Mouse (Mus musculus) testis, adult 2 months (tissue): ENCODE measurements around the gene Slc38a1. TPM values are rescaled to one million over a fixed set of nuclear protein-coding genes. Genes with fewer than 3 reads are reported as not detected.
A peak's percentile ranks its signal among the peaks of the same experiment; 100 is the strongest.

ENCODE experiments used
- H3K27ac ChIP-seq: fragments of 200-500 bp; 2 replicates; pipeline ENCODE4 v1.5.1; 2012; ENCODE audit warnings: low read depth, low read length; ENCODE audit not compliant: control insufficient read depth, insufficient read depth
- H3K27me3 ChIP-seq: fragments of 200-500 bp; 2 replicates; pipeline ENCODE4 v1.6.1; 2012; ENCODE audit warnings: mild to moderate bottlenecking, low read length, moderate library complexity; ENCODE audit not compliant: control insufficient read depth, insufficient read depth
- H3K36me3 ChIP-seq: fragments of 200-500 bp; 2 replicates; pipeline ENCODE4 v1.6.1; 2012; ENCODE audit warnings: mild to moderate bottlenecking, low read length; ENCODE audit not compliant: control insufficient read depth, insufficient read depth
- H3K4me1 ChIP-seq: fragments of 200-500 bp; 2 replicates; pipeline ENCODE4 v1.6.1; 2012; ENCODE audit warnings: low read length; ENCODE audit not compliant: control insufficient read depth, insufficient read depth
- H3K4me3 ChIP-seq: fragments of 200-500 bp; 2 replicates; pipeline ENCODE4 v1.5.1; 2012; ENCODE audit warnings: low read depth, mild to moderate bottlenecking, low read length, moderate library complexity, mixed read lengths; ENCODE audit not compliant: control insufficient read depth
- CTCF ChIP-seq: fragments of 200-500 bp; IDR thresholded peaks from 2 replicates; pipeline ENCODE4 v1.5.1; 2012; ENCODE audit warnings: low read depth, mild to moderate bottlenecking, inconsistent platforms, low read length, moderate library complexity; ENCODE audit not compliant: control insufficient read depth, insufficient read depth, insufficient replicate concordance
- POLR2A ChIP-seq: fragments of 200-500 bp; IDR thresholded peaks from 2 replicates; pipeline ENCODE4 v1.6.1; 2012; ENCODE audit warnings: low read depth, mild to moderate bottlenecking, inconsistent platforms, low read length, moderate library complexity; ENCODE audit not compliant: control insufficient read depth
- polyA plus RNA-seq: library from polyadenylated mRNA; depleted of rRNA; stranded (reverse); fragments of >200 nt; gene quantifications from 2 replicates; pipeline ENCODE4 v1.2.3, GENCODE M21; 2012

The Slc38a1 gene
- polyA plus RNA-seq, 1 experiment = 2.1 TPM

DNA sequence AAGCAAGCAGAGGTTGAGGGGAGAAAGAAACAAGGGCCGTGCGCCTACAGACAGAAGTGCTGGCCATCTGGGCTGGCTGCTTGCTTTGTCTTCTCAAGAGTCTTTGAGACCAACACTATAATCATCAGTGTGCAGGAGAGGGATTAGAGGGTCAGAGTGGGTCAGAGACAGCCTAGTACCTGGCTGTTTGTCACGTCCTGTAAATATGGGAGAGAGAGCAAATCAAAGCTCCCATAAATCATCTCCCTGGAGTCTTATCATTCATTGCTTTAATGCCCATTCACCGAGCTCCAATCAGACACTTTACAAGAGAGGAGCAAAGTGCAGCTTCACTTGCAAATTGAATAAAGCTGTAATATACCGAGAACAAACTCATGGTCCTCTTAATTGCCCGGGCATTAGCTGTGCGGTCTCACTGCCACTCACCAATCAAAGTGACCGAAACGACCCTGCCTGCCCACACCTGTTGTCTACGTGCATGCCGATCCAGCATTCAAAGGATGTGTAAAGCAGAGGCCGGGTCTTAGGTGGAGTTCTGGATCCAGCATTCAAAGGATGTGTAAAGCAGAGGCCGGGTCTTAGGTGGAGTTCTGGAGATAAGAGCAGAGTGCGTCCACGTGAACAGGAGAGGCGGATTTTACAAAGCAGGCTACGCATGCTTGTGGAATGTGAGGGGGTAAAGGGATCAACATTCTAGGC is 15.0 kb upstream of the Slc38a1 start:
- TF ChIP-seq CTCF = no peak
- no peak for TF ChIP-seq POLR2A
- H3K36me3 ChIP-seq = no peaks in the 10 kb centered on the region
- no peak overlapping the region for H3K27ac ChIP-seq
- no peaks in the 10 kb centered on the region for H3K27me3 ChIP-seq
- no peaks in the 10 kb centered on the region for H3K4me1 ChIP-seq
- H3K4me3 ChIP-seq = no peak overlapping the region

DNA sequence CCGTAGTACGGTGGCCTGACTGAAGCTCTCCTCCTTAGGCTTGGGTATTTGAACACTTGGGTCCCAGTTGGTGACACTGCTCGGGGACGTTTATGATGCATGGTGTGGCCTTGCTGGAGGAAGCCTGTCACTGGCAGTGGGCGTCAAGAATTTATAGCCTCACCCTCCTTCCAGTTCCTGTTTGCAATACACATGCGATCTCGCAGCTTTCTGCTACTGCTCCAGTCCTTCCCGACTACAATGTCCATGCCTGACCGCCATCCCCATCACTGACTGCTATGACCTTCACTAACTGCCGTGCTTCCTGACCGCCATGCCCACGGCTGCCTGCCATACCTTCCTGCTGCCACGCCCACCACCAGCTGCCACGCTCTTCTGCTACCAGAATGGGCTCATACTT is 12.8 kb upstream of the Slc38a1 start:
- no peak overlapping the region for H3K27ac ChIP-seq

DNA sequence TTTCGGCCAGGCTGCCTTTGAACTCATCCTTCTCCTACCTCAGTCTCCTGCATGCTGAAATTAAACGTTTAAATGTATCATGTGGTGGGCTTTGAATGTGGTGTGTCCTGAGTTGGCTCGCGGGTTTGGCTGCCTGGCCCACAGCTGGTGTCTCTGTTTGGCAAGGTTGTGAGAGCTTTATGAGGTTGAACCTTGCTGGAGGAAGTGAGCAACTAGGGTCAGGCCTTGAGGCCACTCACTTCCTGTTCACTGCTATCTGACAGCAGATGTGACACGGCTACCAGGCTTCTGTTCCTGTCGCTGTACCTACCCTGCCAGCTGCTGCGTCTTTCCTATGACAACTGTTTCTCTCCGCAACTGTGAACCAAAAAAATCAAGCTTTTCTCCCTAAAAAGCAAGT is 12.0 kb upstream of the Slc38a1 start:
- no peak for TF ChIP-seq CTCF
- no peak for TF ChIP-seq POLR2A
- Histone ChIP-seq H3K27me3 (no peaks in the 10 kb centered on the region), H3K36me3 (no peaks in the 10 kb centered on the region), H3K27ac (no peak overlapping the region), H3K4me1 (no peaks in the 10 kb centered on the region), H3K4me3 (no peak overlapping the region)

More for the DNA sequence above, 12.8 kb upstream of the Slc38a1 start:
- no peak for TF ChIP-seq POLR2A
- TF ChIP-seq CTCF = no peak
- Histone ChIP-seq H3K27me3 (no peaks in the 10 kb centered on the region), H3K4me1 (no peaks in the 10 kb centered on the region), H3K4me3 (no peak overlapping the region), H3K36me3 (no peaks in the 10 kb centered on the region)

DNA sequence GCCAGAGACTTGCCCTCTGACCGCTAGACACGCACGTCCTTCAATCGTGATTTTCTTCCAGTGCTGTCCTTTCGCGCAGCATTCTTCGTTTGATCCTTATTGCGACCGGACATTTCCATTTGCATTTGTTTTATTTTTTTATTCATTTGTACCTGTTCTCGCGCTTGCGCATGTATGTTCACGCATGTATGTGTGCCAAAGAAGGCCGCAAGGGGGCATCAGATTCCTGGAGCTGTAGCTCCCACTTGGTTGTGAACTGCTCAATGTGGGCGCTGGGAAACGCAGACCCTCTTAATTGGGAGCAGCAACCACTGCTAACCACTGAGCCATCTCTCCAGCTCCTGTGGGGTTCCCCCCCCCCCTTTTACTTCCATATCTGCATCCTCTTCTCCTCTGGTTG is 10.3 kb upstream of the Slc38a1 start:
- TF ChIP-seq CTCF (no peak), POLR2A (no peak)
- H3K4me3 ChIP-seq = no peak overlapping the region
- no peaks in the 10 kb centered on the region for H3K27me3 ChIP-seq
- H3K27ac ChIP-seq = no peak overlapping the region
- no peaks in the 10 kb centered on the region for H3K36me3 ChIP-seq
- no peaks in the 10 kb centered on the region for H3K4me1 ChIP-seq

DNA sequence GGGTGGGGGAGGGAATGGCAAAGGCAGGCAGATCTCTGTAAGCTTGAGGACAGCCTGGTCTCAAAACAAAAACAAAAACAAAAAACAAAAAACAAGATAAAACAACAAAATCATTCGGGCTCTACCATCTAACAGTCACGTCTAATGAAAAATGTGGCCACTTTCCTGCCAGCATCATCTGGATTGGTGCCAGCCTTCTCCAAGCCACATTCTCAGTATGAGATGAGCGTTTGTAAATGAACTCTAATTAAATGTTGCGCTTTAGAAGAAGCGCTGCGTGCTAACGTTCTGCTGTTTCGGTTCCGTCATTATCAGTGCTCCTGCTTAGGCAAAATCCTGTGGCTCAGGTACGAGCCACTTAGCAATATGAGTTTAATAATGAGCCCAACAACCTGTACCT is 9.8 kb upstream of the Slc38a1 start:
- Histone ChIP-seq H3K4me3 (no peak overlapping the region), H3K27ac (no peak overlapping the region), H3K27me3 (no peaks in the 10 kb centered on the region), H3K4me1 (peaks cover 2% of the 10 kb centered on the region; the same call in 1 of the 2 replicates), H3K36me3 (no peaks in the 10 kb centered on the region)
- TF ChIP-seq CTCF (no peak), POLR2A (no peak)

DNA sequence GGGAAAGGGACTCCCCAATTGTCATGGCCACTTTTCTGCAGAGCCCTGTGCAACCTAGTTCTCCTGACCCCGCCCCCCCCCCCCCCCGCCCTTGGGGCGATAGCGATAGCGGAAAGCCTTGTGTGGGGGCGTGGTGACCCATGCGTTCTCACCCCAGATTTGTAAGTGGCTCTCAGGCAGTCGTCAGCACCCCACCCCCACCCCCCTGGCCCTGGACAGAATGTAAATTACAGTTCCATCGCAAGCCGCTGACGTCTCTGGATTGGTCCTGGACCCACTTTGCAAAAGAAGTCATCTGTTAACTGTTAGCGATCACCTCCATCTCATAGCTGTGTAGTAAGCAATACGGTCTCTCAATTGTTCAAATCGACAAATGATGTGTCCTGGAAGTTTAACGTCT is 4.7 kb upstream of the Slc38a1 start:
- no peaks in the 10 kb centered on the region for H3K36me3 ChIP-seq
- H3K27ac ChIP-seq = no peak overlapping the region
- no peaks in the 10 kb centered on the region; the same call in 1 of the 2 replicates for H3K27me3 ChIP-seq
- no peak overlapping the region for H3K4me3 ChIP-seq
- H3K4me1 ChIP-seq = peaks cover 12% of the 10 kb centered on the region
- no peak for TF ChIP-seq POLR2A
- no peak for TF ChIP-seq CTCF

DNA sequence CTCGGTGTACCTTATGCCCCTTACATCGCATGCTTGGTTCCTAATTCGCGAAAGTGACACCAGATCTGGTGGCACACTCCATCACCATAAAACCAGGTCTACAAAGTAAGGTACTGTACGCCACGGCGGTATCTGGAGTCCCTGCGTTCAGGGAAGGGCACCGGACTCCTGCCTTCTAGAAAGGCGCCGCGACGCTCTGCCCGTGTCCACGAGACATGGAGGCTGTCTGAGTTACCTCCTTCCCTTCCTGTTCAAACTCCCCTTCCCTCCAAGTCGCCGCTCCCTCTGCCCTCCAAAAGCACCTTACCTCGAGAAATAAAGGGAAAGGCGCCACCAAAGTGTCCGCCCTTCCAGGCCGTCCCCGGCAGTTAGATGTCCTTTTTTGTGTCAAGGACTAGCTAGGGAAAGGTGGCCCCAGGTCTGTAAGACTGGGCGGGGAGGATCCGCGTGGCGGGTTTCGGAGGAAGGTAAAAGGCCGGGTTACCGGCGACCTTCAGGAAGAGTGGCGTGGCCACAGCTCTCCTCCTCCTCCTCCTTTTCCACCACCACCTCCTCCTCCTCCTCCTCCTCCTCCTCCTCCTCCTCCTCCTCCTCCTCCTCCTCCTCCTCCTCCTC is 785 bp downstream of the Slc38a1 start:
- H3K36me3 ChIP-seq = no peaks in the 10 kb centered on the region
- H3K4me3 ChIP-seq = peak overlapping the region; percentile 65
- H3K4me1 ChIP-seq = peaks cover 21% of the 10 kb centered on the region
- TF ChIP-seq POLR2A = no peak
- no peak for TF ChIP-seq CTCF
- H3K27me3 ChIP-seq = no peaks in the 10 kb centered on the region; the same call in 1 of the 2 replicates
- H3K27ac ChIP-seq = no peak overlapping the region

DNA sequence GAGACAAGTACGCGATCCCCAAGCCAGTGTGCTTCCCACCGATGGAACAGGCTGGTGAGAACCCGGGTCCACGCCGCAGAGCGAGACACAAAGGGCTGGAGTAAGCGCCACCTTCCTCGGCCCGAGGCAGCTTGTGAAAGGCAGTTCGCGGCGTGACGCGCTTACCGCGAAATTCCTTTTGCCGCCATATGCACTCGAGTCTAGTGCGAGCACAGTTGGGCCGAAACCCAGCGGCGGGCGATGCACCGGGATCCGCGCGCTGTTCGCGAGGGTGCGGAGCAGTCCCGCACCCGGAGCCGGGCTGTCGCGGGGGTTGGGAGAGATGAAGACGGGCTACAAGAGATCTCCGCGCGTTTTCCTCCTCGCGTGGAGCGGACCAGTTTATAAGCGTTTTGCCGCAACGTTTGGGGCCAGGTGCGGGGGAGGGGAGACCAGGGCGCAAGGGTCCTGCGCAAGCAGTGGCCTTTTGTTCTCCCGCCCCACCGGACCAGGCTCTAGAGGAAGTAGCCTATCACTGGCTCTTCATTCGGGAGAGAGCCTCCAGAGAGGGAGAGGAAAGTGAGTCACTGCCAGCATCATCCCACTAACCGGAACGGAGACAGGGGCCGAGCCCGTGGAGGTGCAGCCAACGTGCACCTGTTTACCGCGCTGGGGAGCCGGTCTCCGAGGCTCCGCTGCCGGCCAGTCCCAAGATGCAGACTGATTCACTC is 1.4 kb downstream of the Slc38a1 start:
- H3K36me3 ChIP-seq = no peaks in the 10 kb centered on the region

More for the DNA sequence above, 1.4 kb downstream of the Slc38a1 start:
- H3K4me1 ChIP-seq = peaks cover 21% of the 10 kb centered on the region
- H3K4me3 ChIP-seq = peak overlapping the region; percentile 65
- H3K27ac ChIP-seq = no peak overlapping the region
- no peaks in the 10 kb centered on the region; the same call in 1 of the 2 replicates for H3K27me3 ChIP-seq
- no peak for TF ChIP-seq CTCF
